Mouse (Mus musculus) brain, embryonic 14.5 days (tissue): ENCODE measurements around the gene Spata13. TPM values are rescaled to one million over a fixed set of nuclear protein-coding genes. Genes with fewer than 3 reads are reported as not detected.

Source experiments
- DNase-seq: peaks from one replicate; pipeline ENCODE4 v3.0.0-alpha.2; 2011; ENCODE audit warnings: low read depth
- CTCF ChIP-seq: fragments of 200-500 bp; IDR thresholded peaks from 2 replicates; pipeline ENCODE4 v1.5.1; 2012; ENCODE audit warnings: inconsistent platforms, mild to moderate bottlenecking, moderate library complexity, borderline replicate concordance; ENCODE audit not compliant: insufficient read depth, insufficient read length; ENCODE audit errors: extremely low read depth
- POLR2A ChIP-seq: fragments of 200-500 bp; IDR thresholded peaks from 2 replicates; pipeline ENCODE4 v1.6.1; 2012; ENCODE audit warnings: mild to moderate bottlenecking, inconsistent platforms, borderline replicate concordance; ENCODE audit not compliant: poor library complexity, insufficient read depth, insufficient read length, severe bottlenecking; ENCODE audit errors: extremely low read depth
- polyA plus RNA-seq: library from polyadenylated mRNA; depleted of rRNA; stranded (reverse); fragments of >200 nt; gene quantifications from 2 replicates; pipeline ENCODE4 v1.2.3, GENCODE M21; 2012

Spata13 gene
- polyA plus RNA-seq, 1 experiment: 22.1 TPM

DNA sequence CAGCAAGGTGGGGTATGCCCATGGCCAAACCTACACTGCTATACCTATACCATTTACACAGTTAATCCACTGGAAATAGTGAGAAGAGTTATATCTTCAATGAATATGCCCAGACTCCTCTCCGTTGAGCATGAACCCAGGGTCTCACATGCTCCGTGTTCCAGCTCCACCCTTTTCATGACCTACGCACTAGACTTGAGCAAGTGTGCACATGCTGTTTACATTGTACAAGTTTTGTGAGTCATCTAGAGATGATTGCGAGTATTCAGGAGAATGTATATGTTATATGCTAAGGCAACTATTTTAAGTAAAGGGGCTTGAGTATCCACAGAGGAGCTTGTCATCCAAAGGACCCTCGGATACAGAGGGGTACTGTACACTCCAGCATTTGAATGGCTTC, 77.4 kb downstream of the Spata13 start:
- TF ChIP-seq CTCF: no peak
- no peak for TF ChIP-seq POLR2A
- DNase-seq: no peak

DNA sequence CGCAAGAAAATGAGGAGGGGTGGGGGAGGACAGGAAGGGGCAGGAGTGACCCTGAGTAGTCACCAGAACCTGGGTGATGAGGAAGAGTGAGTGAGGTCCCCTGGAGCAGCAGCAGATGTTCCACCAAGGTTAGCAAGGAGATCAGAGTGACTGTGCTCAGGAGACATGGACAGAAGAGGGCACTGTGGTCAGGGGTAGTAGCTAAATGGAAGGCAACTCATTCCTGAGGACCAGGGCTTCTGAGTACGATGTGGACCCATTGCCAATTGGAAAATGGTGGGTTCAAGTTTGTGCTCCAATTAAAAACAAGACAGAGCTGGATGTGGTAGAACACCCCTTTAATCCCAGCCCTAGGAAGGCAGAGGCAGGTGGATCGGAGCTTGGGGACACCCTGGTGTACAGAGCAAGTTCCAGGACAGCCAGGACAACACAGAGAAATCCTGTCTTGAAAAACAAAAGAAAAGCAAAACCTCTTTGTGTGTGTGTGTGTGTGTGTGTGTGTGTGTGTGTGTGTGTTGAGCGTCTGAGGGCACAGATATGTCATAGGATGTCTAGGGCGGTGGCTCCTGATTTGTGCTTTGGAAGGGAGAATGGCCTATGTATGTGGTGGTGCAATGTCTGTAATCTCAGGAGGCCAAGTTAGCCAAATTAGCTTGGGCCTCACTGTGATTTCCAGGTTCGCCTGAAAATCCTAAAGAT, 77.9 kb downstream of the Spata13 start:
- no peak for TF ChIP-seq CTCF
- no peak for TF ChIP-seq POLR2A
- no peak for DNase-seq

DNA sequence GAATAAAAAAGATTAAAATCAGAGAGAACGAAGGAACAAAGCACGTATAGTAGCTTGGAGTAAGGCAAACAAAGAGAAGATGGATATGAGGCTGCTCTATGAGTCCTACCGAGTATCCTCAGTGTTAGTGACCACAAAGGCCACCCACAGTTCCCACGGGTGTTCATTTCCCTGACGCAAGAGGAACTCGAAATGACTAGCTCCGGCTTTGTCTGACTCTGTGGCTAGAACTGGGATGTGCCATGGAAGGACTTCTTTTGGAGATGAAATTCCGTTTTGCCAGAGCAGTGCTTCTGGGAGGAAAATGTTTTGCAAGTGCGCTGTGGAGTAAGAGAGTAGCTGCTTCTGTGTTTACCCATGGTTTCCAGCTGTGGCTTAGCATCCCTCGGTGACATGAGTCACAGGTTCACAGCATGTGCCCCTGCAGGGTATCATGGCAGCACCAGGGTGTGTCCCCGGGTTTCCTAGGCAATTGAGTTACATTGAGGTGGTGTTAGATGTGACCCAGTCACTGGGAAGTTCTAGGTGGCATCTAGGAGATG, 78.6 kb downstream of the Spata13 start:
- no peak for DNase-seq
- TF ChIP-seq POLR2A (no peak), CTCF (no peak)

GRCm38 (mm10) chr14:60715686-60716085, 81.9 kb downstream of the Spata13 start:
- TF ChIP-seq CTCF (no peak), POLR2A (no peak)
- no peak for DNase-seq

- no peak for TF ChIP-seq CTCF
- no peak for TF ChIP-seq POLR2A
These were observed 87.5 kb downstream of the Spata13 start for GRCm38 (mm10) chr14:60721304-60721703.

DNA sequence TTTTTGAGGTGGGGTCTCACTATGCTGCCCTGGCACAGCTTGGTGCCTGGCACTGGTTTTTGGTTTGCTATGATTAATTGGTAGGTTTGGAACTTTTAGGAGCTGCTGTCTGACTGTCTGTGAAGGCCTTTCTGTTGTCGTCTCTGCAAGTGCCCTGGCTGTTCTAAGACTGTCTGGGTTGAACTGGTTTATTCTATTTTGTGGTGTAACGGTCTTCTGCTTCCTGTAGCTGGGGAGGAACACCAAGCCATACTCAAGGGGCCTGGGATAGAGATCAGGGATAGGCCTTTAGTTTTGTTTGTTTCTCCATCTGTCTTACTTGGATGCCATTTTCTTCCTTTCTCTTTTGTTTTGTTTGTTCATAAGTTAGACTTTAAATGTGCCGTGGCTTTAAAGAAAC, 88.1 kb downstream of the Spata13 start:
- DNase-seq: no peak
- no peak for TF ChIP-seq POLR2A
- TF ChIP-seq CTCF: no peak

More at GRCm38 (mm10) chr14:60721304-60721703, 87.5 kb downstream of the Spata13 start:
- DNase-seq: no peak

DNA sequence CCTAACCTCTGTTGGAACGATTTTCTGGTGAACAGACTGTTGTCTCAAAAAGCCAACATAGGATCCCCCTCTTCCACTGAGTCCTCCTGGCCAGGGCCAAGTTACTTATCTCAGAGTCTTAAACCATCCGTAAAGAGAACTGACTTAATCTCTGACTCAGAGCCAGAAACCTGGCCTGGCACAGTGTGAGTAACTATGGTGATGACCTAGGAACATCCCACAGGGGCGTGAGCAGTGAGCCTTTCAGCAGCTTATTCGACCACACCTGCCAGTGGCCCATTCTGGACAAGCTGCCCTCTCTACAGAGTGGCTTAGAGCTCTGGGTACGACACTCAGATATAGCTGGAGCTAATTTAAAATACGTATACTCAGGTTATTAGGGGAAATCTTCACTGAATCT, 92.3 kb downstream of the Spata13 start:
- peak; percentile 51 for DNase-seq

DNA sequence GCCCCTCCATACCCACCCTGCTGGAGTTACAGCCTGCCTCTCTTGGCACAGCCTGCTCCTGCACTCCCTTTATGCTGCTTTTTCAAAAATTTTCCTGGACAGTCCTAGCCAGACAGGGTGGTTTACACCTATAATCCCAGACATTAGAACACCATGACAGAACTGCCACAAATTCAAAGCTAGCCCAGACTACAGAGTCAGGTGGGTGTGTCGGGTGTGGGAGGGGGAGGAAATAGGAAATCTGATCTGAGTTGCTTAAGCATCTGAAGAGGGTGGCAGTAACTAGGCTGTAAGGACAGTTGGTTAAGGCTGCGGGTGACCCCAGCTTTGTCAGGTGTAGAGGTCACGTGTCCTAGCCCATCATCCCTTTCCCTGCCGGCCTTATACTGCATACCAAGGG, 93.3 kb downstream of the Spata13 start:
- TF ChIP-seq CTCF (no peak), POLR2A (no peak)
- DNase-seq: no peak

More for the DNA sequence above, 92.3 kb downstream of the Spata13 start:
- TF ChIP-seq CTCF (no peak), POLR2A (no peak)

DNA sequence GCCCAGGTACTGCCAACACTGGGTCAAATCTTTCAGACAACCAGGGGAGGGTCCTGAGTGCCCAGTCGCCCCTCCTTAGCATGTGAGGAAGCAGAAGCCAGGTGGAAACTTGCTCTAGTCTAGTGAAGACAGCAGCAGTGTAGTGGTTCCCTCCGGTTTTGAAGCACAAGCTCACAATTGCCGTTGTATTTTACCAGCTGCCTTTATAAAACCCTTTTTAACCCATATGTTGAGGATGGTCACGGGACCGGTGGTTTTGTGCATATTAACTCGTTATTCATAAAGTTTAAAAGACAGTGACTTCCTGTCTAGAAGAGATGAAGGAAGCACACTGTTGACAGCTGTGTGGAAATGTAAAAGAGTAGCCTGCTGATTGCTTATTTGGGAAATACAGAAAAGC, 98.3 kb downstream of the Spata13 start:
- TF ChIP-seq CTCF (no peak), POLR2A (no peak)
- DNase-seq: no peak

DNA sequence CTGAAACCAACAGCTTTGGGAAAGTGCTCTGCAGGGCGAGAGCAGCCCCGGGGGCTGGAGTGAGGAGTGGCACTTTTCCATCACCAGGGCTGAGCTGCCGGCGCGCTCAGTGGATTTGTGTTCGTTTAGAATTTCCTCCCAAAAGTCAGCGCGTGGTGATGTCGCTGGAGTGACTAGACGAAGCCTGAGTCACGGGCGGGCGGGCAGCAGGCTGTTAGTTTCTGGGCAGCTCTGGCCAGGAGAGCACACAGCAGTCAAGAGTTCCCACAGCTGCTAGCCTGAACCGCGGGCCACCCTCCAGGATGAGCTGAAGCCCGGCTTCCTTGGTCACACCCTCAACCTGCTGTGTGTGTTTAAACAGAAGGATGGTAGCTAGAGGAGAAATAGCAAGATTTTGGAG, 99.0 kb downstream of the Spata13 start:
- peak; percentile 41 for DNase-seq
- TF ChIP-seq POLR2A (no peak), CTCF (no peak)

- TF ChIP-seq CTCF: no peak
- TF ChIP-seq POLR2A: no peak
- DNase-seq: peak; percentile 65
These were observed 99.9 kb downstream of the Spata13 start for GRCm38 (mm10) chr14:60733706-60734105.

DNA sequence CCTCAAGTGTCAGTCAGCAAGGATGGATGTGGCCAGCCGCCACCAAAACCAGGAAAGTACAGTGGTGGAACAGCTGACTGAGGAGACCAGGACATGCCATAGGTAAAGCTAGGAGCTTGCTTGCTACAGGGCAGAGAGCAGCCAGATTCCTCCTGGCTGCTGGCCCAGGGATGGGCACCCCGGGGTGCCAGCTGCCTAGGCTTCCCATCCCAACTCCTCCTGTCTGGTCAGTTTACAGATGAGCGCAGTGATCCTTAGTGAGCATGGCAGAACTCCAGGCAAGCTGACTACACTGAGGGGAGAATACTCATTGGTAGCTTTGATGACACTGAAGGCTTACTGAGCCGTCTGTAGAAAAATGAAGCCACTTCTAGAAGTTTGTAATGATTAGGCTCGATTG, 101.4 kb downstream of the Spata13 start:
- TF ChIP-seq CTCF (no peak), POLR2A (no peak)
- DNase-seq: no peak
